Mouse (Mus musculus) embryonic facial prominence, embryonic 14.5 days (tissue): ENCODE results near the gene Wif1. TPM values are rescaled to one million over a fixed set of nuclear protein-coding genes. Genes with fewer than 3 reads are reported as not detected.

Experiments
- ATAC-seq: fragments of 200-750 bp; cut with Nextera tagmentation; 2 replicates; pipeline ENCODE4 v1.8.0; 2017; ENCODE audit warnings: low read depth, moderate number of reproducible peaks, moderate TSS enrichment
- DNase-seq: peaks from one replicate; pipeline ENCODE4 v3.0.0-alpha.2; 2015; ENCODE audit warnings: low spot score
- H3K27ac ChIP-seq: fragments of 300-500 bp; sonication (generic); replicated peaks from 2 replicates; pipeline ENCODE4 v1.5.1; 2014; ENCODE audit warnings: low read depth, mild to moderate bottlenecking, low read length, moderate library complexity
- H3K27me3 ChIP-seq: fragments of 300-500 bp; sonication (generic); replicated peaks from 2 replicates; pipeline ENCODE4 v1.6.1; 2014; ENCODE audit warnings: low read length; ENCODE audit not compliant: control insufficient read depth, insufficient read depth
- H3K36me3 ChIP-seq: fragments of 300-500 bp; sonication (generic); 2 replicates; pipeline ENCODE4 v1.6.1; 2014; ENCODE audit warnings: low read length, mixed read lengths; ENCODE audit not compliant: control insufficient read depth, insufficient read depth
- H3K4me1 ChIP-seq: fragments of 300-500 bp; sonication (generic); 2 replicates; pipeline ENCODE4 v1.6.1; 2014; ENCODE audit warnings: antibody characterized with exemption, low read length; ENCODE audit not compliant: control insufficient read depth, insufficient read depth
- H3K4me2 ChIP-seq: fragments of 300-500 bp; sonication (generic); 2 replicates; pipeline ENCODE4 v1.6.1; 2014; ENCODE audit warnings: low read depth, mild to moderate bottlenecking, low read length, moderate library complexity, mixed read lengths
- H3K4me3 ChIP-seq: fragments of 300-500 bp; sonication (generic); 2 replicates; pipeline ENCODE4 v1.5.1; 2014; ENCODE audit warnings: low read depth, mild to moderate bottlenecking, low read length
- H3K9ac ChIP-seq: fragments of 300-500 bp; sonication (generic); 2 replicates; pipeline ENCODE4 v1.6.1; 2014; ENCODE audit warnings: low read depth, mild to moderate bottlenecking, low read length, moderate library complexity, mixed read lengths
- H3K9me3 ChIP-seq: fragments of 300-500 bp; sonication (generic); 2 replicates; pipeline ENCODE4 v1.6.1; 2016; ENCODE audit warnings: low read length; ENCODE audit not compliant: control insufficient read depth
- WGBS: fragments of 180-500 bp; shearing (Covaris S2); extraction: QIAGEN DNeasy Blood & Tissue Kit; methylation state at CpG from one replicate; pipeline ENCODE4 v1.1.7; 2014; 5-methylcytosine and 5-hydroxymethylcytosine counted together
- polyA plus RNA-seq: library from polyadenylated mRNA; unstranded; fragments of >200 nt; fragmentation: Nextera tagmentation; extraction: Ambion mirVana; gene quantifications from 2 replicates; pipeline ENCODE4 v1.2.1, GENCODE M21; 2014

Wif1 gene
- polyA plus RNA-seq, 1 experiment from 2014 or later: 68.3 TPM

- 43% methylated on average over 20 of the region's 20 CpGs for WGBS
- peak overlapping the region; percentile 55; the same call in 1 of the 2 replicates for H3K27ac ChIP-seq
These were observed 95.5 kb downstream of the Wif1 start for GRCm38 (mm10) chr10:121129000-121129925.

More at GRCm38 (mm10) chr10:121129000-121129925, 95.5 kb downstream of the Wif1 start:
- H3K4me1 ChIP-seq: peaks cover 9% of the 10 kb centered on the region; the same call in 1 of the 2 replicates
- ATAC-seq: no peak
- H3K27me3 ChIP-seq: no peaks in the 10 kb centered on the region
- no peaks in the 10 kb centered on the region for H3K36me3 ChIP-seq
- no peak overlapping the region for H3K4me3 ChIP-seq
- peak overlapping the region; percentile 20; the same call in 1 of the 2 replicates for H3K4me2 ChIP-seq
- H3K9me3 ChIP-seq: no peaks in the 10 kb centered on the region
- DNase-seq: peak; percentile 35
- H3K9ac ChIP-seq: peak overlapping the region; percentile 25; the same call in 1 of the 2 replicates

Other genes starting within 250 kb of the Wif1 start
- gene Msrb3, start 134.9 kb upstream of the Wif1 start, polyA plus RNA-seq: 10.1 and 13.6 TPM in 2 replicates
- 6.3 and 6.6 TPM in 2 replicates for gene Lemd3, start 54.6 kb upstream of the Wif1 start, polyA plus RNA-seq